ENCODE assay signal across 8 mouse cellular contexts in the genomic region with DNA sequence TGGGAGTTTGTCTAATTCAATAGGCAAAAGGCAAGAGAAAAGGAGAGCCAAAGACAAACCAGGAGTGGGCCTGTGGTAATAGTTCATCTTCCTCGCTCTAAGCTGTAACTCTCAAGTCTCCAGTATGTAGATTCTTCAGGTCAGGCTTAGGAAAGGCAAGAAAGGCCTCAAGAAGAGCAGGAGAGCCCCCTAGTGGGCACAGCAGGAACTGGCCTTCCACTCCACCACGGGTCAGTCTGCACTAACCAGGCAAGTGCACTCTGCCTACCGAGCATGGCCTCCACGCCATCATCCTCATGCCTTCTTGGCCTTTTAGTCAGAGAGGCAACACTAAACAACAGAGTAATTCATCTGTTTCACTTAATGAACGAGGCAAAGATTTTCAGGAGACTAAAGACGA. TPM values are rescaled to one million over a fixed set of nuclear protein-coding genes. Genes with fewer than 3 reads are reported as not detected.
A peak's percentile ranks its signal among the peaks of the same experiment; 100 is the strongest.
DNase-seq lines count a peak whose midpoint lies in the region; ATAC-seq and TF ChIP-seq lines count a peak whose summit lies in the region.

No protein-coding gene starts in this region.

- 39% methylated on average over 6 of the region's 6 CpGs for WGBS in heart, adult 2 months
- 33% methylated on average over 6 of the region's 6 CpGs for WGBS in heart, embryonic 11.5 days (ENCODE audit: insufficient replicate concordance)
- WGBS in limb, embryonic 14.5 days: 41% methylated on average over 6 of the region's 6 CpGs

- H3K4me3 ChIP-seq in heart, adult 2 months: no peak overlapping the region
- H3K4me3 ChIP-seq in heart, embryonic 11.5 days (ENCODE audit: low read depth, low read length): no peak overlapping the region
- no peak overlapping the region for H3K4me3 ChIP-seq in cortical plate, adult 2 months (ENCODE audit: insufficient read depth, low read length)
- no peak overlapping the region for H3K4me3 ChIP-seq in limb, embryonic 14.5 days (replicated peaks; ENCODE audit: low read length)

- H3K4me1 ChIP-seq in heart, adult 2 months (ENCODE audit: control insufficient read depth, insufficient read depth, low read length): no peaks in the 10 kb centered on the region
- no peaks in the 10 kb centered on the region for H3K4me1 ChIP-seq in heart, embryonic 11.5 days (ENCODE audit: control insufficient read depth, insufficient read depth, low read length)
- H3K4me1 ChIP-seq in cortical plate, adult 2 months (ENCODE audit: control insufficient read depth, insufficient read depth, low read length): no peaks in the 10 kb centered on the region
- H3K4me1 ChIP-seq in limb, embryonic 14.5 days (ENCODE audit: control insufficient read depth, insufficient read depth, low read length): no peaks in the 10 kb centered on the region

- H3K27me3 ChIP-seq in heart, adult 2 months (ENCODE audit: control insufficient read depth, insufficient read depth, low read length): no peaks in the 10 kb centered on the region
- no peaks in the 10 kb centered on the region for H3K27me3 ChIP-seq in heart, embryonic 11.5 days (ENCODE audit: control insufficient read depth, insufficient read depth, low read length)
- H3K27me3 ChIP-seq in limb, embryonic 14.5 days (ENCODE audit: control insufficient read depth, insufficient read depth, low read length): no peaks in the 10 kb centered on the region

- H3K27ac ChIP-seq in heart, adult 2 months: no peak overlapping the region
- H3K27ac ChIP-seq in heart, embryonic 11.5 days (ENCODE audit: low read depth, low read length): no peak overlapping the region
- H3K27ac ChIP-seq in cortical plate, adult 2 months (ENCODE audit: insufficient read depth, low read length): no peak overlapping the region
- H3K27ac ChIP-seq in limb, embryonic 14.5 days (replicated peaks; ENCODE audit: low read depth, low read length): no peak overlapping the region

- DNase-seq in heart, adult 2 months: peak; percentile 67 to 73
- peak; percentile 42 for DNase-seq in gastrocnemius, postnatal 25 days
- DNase-seq in kidney, adult 9 months: peak; percentile 83
- DNase-seq in limb, embryonic 14.5 days (ENCODE audit: low spot score): peak; percentile 75
- DNase-seq in monocyte, adult 2 months (ENCODE audit: low read depth in 1 of 2, low spot score in 2 of 2): peak; percentile 21 to 42
- peak; percentile 61 to 74 for DNase-seq in spleen, postnatal 14 days (ENCODE audit: low spot score in 2 of 2)

- intact Hi-C loops in heart, adult 2 months (cut with DNase I): loop anchor here (1.0 kb wide), 1 partner anchor 54 kb away; no protein-coding TSS in a partner anchor

- no peak overlapping the region for H3K9ac ChIP-seq in heart, adult 2 months (ENCODE audit: low read depth, low read length)
- H3K9ac ChIP-seq in heart, embryonic 11.5 days (ENCODE audit: low read depth, low read length): no peak overlapping the region
- H3K9ac ChIP-seq in limb, embryonic 14.5 days (ENCODE audit: low read depth, low read length, severe bottlenecking): no peak overlapping the region

- no peaks in the 10 kb centered on the region for H3K79me2 ChIP-seq in heart, adult 2 months (replicated peaks; ENCODE audit: control insufficient read depth, insufficient read depth, low read length)

- TF ChIP-seq POLR2A in heart, adult 2 months (IDR thresholded peaks at IDR 0.05; ENCODE audit: insufficient read depth, low read depth, low read length): no peak
- no peak for TF ChIP-seq POLR2A in cortical plate, adult 2 months (IDR thresholded peaks at IDR 0.05; ENCODE audit: extremely low read depth, insufficient read depth, low read length)
- TF ChIP-seq POLR2A in limb, embryonic 14.5 days (IDR thresholded peaks at IDR 0.05; ENCODE audit: borderline replicate concordance, extremely low read depth, insufficient read depth, insufficient read length): no peak

- no peak for ATAC-seq in heart, embryonic 11.5 days (replicated peaks; ENCODE audit: insufficient number of reproducible peaks, low FRiP score, low TSS enrichment)
- peak; percentile 70 for ATAC-seq in limb, embryonic 14.5 days (ENCODE audit: low FRiP score, low read depth)

- TF ChIP-seq EP300 in heart, adult 2 months (IDR thresholded peaks at IDR 0.05; ENCODE audit: insufficient read depth, low read depth, low read length): 0 out of 2 replicates have a peak, but pooled peaks have one; percentile 16

- no peak; the same call in 1 of the 2 replicates for TF ChIP-seq CTCF in heart, adult 2 months (IDR thresholded peaks at IDR 0.05)
- peak; percentile 90 for TF ChIP-seq CTCF in cortical plate, adult 2 months (IDR thresholded peaks at IDR 0.05; ENCODE audit: extremely low read depth, insufficient read depth, low read length)

- H3K9me3 ChIP-seq in heart, embryonic 11.5 days (replicated peaks; ENCODE audit: control insufficient read depth, low read length): no peaks in the 10 kb centered on the region
- H3K9me3 ChIP-seq in limb, embryonic 14.5 days (ENCODE audit: control insufficient read depth, low read length): no peaks in the 10 kb centered on the region

- no peak overlapping the region for H3K4me2 ChIP-seq in heart, embryonic 11.5 days
- no peak overlapping the region for H3K4me2 ChIP-seq in limb, embryonic 14.5 days (replicated peaks; ENCODE audit: low read depth, low read length, severe bottlenecking)

- H3K36me3 ChIP-seq in heart, adult 2 months (ENCODE audit: control insufficient read depth, insufficient read depth, low read length): no peaks in the 10 kb centered on the region
- 0 out of 2 replicates have a peak, but pooled peaks cover 4% of the 10 kb centered on the region for H3K36me3 ChIP-seq in heart, embryonic 11.5 days (ENCODE audit: control insufficient read depth, insufficient read depth, low read length)
- H3K36me3 ChIP-seq in limb, embryonic 14.5 days (ENCODE audit: control insufficient read depth, insufficient read depth, low read length): peaks cover 51% of the 10 kb centered on the region

RNA-seq across cellular contexts. Expression of a gene that starts 23.3 kb away (rescaled TPM):
- 10 to 100 TPM; 12.9 to 15.2 TPM for total RNA-seq in heart, adult 2 months (2021)
- polyA plus RNA-seq in heart, adult 2 months (2012; rRNA removed): 6.6 and 12.4 TPM in 2 replicates
- 0.70 and 1.6 TPM in 2 replicates for polyA plus RNA-seq in heart, embryonic 11.5 days (2014; fragmentation: Nextera tagmentation; extraction: Ambion mirVana)
- polyA plus RNA-seq in cortical plate, adult 2 months (2012; rRNA removed): 15.1 and 16.2 TPM in 2 replicates
- 10 to 100 TPM; 12.5 to 13.6 TPM for total RNA-seq in gastrocnemius, postnatal 25 days (2021)
- 20.4 and 24.3 TPM in 2 replicates for polyA plus RNA-seq in limb, embryonic 14.5 days (2012; rRNA removed)
- 2.8 and 3.7 TPM in 2 replicates for polyA plus RNA-seq in limb, embryonic 14.5 days (2014; fragmentation: Nextera tagmentation; extraction: Ambion mirVana)

Comparison
In these comparisons a context has a peak if more than half of its experiments do, and no peak if none do; other contexts are left out.
1. DNase-seq: peak in every context shown above with its lines; median percentile 83 in kidney, adult 9 months; 75 in limb, embryonic 14.5 days; 70 in heart, adult 2 months; 68 in spleen, postnatal 14 days; 42 in gastrocnemius, postnatal 25 days; 32 in monocyte, adult 2 months.